Mouse (Mus musculus): Measurements from ENCODE around the gene Svopl. TPM values are rescaled to one million over a fixed set of nuclear protein-coding genes. Genes with fewer than 3 reads are reported as not detected.

Svopl gene
- polyA plus RNA-seq, 1 experiment: 0.02 TPM

- TF ChIP-seq CEBPB (IDR thresholded peaks at IDR 0.05; ENCODE audit: low read depth) (no peak), FOSL1 (IDR thresholded peaks at IDR 0.05; ENCODE audit: insufficient read depth, low read length, poor library complexity, severe bottlenecking) (no peak), MAX (IDR thresholded peaks at IDR 0.05) (no peak), USF1 (IDR thresholded peaks at IDR 0.05; ENCODE audit: low read depth) (no peak), MYOG (IDR thresholded peaks at IDR 0.05; ENCODE audit: control insufficient read depth, extremely low read depth, insufficient read length) (no peak), CTCF (IDR thresholded peaks at IDR 0.05; ENCODE audit: control insufficient read depth, insufficient read depth, insufficient read length) (no peak), MYOD1 (IDR thresholded peaks at IDR 0.05; ENCODE audit: control insufficient read depth, insufficient read length, low read depth) (no peak)
- H3K79me2 ChIP-seq (ENCODE audit: control insufficient read depth, insufficient read depth): no peaks in the 10 kb centered on the region
- no peaks in the 10 kb centered on the region for H3K27me3 ChIP-seq (ENCODE audit: control insufficient read depth, insufficient read depth, insufficient read length)
- no peak overlapping the region for H3ac ChIP-seq (ENCODE audit: control insufficient read depth, insufficient read length, low read depth)
- no peaks in the 10 kb centered on the region for H3K79me3 ChIP-seq (ENCODE audit: low read depth)
- no peak overlapping the region for H3K4me3 ChIP-seq (ENCODE audit: insufficient read depth, poor library complexity, severe bottlenecking)
- H3K36me3 ChIP-seq (ENCODE audit: control insufficient read depth, insufficient read depth): peaks cover 31% of the 10 kb centered on the region
These were observed 79.4 kb downstream of the Svopl start for GRCm38 (mm10) chr6:37967386-37967785.

GRCm38 (mm10) chr6:37951306-37951705, 95.5 kb downstream of the Svopl start:
- H3K36me3 ChIP-seq (ENCODE audit: control insufficient read depth, insufficient read depth): peaks cover 21% of the 10 kb centered on the region
- no peaks in the 10 kb centered on the region for H3K79me3 ChIP-seq (ENCODE audit: low read depth)
- no peak overlapping the region for H3K4me3 ChIP-seq (ENCODE audit: insufficient read depth, poor library complexity, severe bottlenecking)
- no peaks in the 10 kb centered on the region for H3K27me3 ChIP-seq (ENCODE audit: control insufficient read depth, insufficient read depth, insufficient read length)
- TF ChIP-seq FOSL1 (IDR thresholded peaks at IDR 0.05; ENCODE audit: insufficient read depth, low read length, poor library complexity, severe bottlenecking) (no peak), MYOD1 (IDR thresholded peaks at IDR 0.05; ENCODE audit: control insufficient read depth, insufficient read length, low read depth) (no peak), CEBPB (IDR thresholded peaks at IDR 0.05; ENCODE audit: low read depth) (no peak), MYOG (IDR thresholded peaks at IDR 0.05; ENCODE audit: control insufficient read depth, extremely low read depth, insufficient read length) (no peak), USF1 (IDR thresholded peaks at IDR 0.05; ENCODE audit: low read depth) (no peak), MAX (IDR thresholded peaks at IDR 0.05) (no peak), CTCF (IDR thresholded peaks at IDR 0.05; ENCODE audit: control insufficient read depth, insufficient read depth, insufficient read length) (no peak)
- H3ac ChIP-seq (ENCODE audit: control insufficient read depth, insufficient read length, low read depth): no peak overlapping the region
- H3K79me2 ChIP-seq (ENCODE audit: control insufficient read depth, insufficient read depth): no peaks in the 10 kb centered on the region

- Histone ChIP-seq H3K79me3 (ENCODE audit: low read depth) (no peaks in the 10 kb centered on the region), H3K36me3 (ENCODE audit: control insufficient read depth, insufficient read depth) (peaks cover 13% of the 10 kb centered on the region), H3K27me3 (ENCODE audit: control insufficient read depth, insufficient read depth, insufficient read length) (no peaks in the 10 kb centered on the region), H3K79me2 (ENCODE audit: control insufficient read depth, insufficient read depth) (no peaks in the 10 kb centered on the region), H3K4me3 (ENCODE audit: insufficient read depth, poor library complexity, severe bottlenecking) (no peak overlapping the region), H3ac (ENCODE audit: control insufficient read depth, insufficient read length, low read depth) (no peak overlapping the region)
- no peak for TF ChIP-seq CEBPB (IDR thresholded peaks at IDR 0.05; ENCODE audit: low read depth)
- TF ChIP-seq MYOD1 (IDR thresholded peaks at IDR 0.05; ENCODE audit: control insufficient read depth, insufficient read length, low read depth): no peak
- TF ChIP-seq USF1 (IDR thresholded peaks at IDR 0.05; ENCODE audit: low read depth): no peak
- no peak for TF ChIP-seq FOSL1 (IDR thresholded peaks at IDR 0.05; ENCODE audit: insufficient read depth, low read length, poor library complexity, severe bottlenecking)
- no peak for TF ChIP-seq MAX (IDR thresholded peaks at IDR 0.05)
- TF ChIP-seq MYOG (IDR thresholded peaks at IDR 0.05; ENCODE audit: control insufficient read depth, extremely low read depth, insufficient read length): no peak
- no peak for TF ChIP-seq CTCF (IDR thresholded peaks at IDR 0.05; ENCODE audit: control insufficient read depth, insufficient read depth, insufficient read length)
These were observed 110.3 kb downstream of the Svopl start for GRCm38 (mm10) chr6:37936498-37936897.

Other genes with a start within 250 kb of the Svopl start
- gene Trim24, start 176.2 kb downstream of the Svopl start, polyA plus RNA-seq (2012; fragmentation: generic; extraction: Trizol): 7.1 TPM
- not detected for gene Tmem213, start 62.3 kb upstream of the Svopl start, polyA plus RNA-seq (2012; fragmentation: generic; extraction: Trizol)
- gene Atp6v0a4, start 77.6 kb upstream of the Svopl start, polyA plus RNA-seq (2012; fragmentation: generic; extraction: Trizol): 0.11 TPM
- gene D630045J12Rik, start 207.0 kb upstream of the Svopl start, polyA plus RNA-seq (2012; fragmentation: generic; extraction: Trizol): 1.7 TPM

Data from C2C12 (cell line).